Mouse (Mus musculus): Measurements from ENCODE around the gene Nckap5.

DNA sequence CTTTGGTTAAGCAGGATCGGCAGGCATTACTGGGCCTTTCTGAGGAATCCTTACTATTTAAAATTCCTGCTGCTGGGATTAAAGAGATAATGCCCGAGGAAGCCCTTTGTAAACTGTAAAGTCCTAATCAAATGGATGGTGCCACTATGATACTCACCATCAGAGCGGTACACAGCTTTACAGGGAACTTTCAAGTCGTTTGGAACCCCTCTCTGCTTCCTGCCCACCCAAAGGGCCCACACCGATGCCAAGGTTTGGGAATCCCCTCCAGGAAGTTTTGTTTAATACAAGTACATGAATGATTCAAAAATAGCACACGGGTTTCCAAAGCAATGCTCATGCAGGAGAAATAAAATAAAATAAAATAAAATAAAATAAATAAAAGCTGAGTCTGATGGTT is 340.3 kb downstream of the Nckap5 start:
- TF ChIP-seq CTCF (IDR thresholded peaks at IDR 0.05; ENCODE audit: low read depth, low read length) (no peak), POLR2A (IDR thresholded peaks at IDR 0.05; ENCODE audit: extremely low read depth, insufficient read depth, low read length) (no peak)

All from liver, adult 2 months (tissue).